Mouse (Mus musculus): ENCODE results near the gene Hsd11b2.

DNA sequence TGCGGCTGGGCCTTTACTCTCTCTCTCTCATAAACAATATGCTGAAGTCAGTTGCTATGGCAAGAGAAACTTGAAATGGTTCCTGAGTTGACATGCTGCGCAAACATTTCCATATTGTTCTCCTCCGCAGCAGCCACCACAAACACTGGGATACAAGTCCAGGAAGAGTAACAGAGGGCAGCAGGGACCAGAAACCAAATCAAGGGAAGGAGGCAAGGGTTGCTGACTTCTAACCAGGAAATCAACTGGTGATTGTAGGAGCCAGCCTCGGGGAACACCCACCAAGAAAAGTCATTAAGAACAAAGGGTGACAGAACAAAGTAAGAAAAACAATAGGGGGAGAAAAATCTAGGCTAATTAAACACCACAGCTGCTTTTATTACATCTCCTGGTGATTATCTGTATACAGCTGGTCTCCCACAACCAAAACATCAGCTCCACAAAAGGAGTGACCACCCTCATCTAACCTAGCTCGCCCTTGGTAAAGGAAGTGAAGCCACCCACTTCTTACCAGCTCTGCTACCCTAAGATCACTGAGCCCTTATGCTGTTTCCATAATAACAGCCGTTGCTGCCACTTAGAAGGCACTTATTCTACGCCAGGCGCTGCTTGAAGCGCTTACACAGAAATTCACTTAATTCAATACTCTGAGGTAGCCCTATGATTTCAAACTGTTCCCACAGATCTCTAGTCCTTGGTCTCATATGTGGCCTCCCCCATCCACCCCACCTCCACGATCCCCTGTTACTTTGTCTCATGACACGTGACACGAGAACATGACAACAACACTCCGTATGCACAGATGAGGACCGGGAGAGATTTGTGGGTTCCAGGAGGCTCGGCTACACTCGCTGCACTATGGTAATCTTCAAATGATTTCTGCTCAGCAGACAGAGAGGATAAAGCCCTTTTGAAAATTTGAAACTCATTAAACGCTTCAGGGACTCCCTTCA, 22.9 kb upstream of the Hsd11b2 start:
- TF ChIP-seq CTCF (IDR thresholded peaks at IDR 0.05; ENCODE audit: low read depth) (no peak), EP300 (optimal IDR thresholded peaks at IDR 0.05) (no peak)
